Mouse (Mus musculus): Measurements from ENCODE around the gene Lamb1. TPM values are rescaled to one million over a fixed set of nuclear protein-coding genes. Genes with fewer than 3 reads are reported as not detected.

The Lamb1 gene
- polyA plus RNA-seq, 1 experiment from 2014 or later = 81.3 TPM

DNA sequence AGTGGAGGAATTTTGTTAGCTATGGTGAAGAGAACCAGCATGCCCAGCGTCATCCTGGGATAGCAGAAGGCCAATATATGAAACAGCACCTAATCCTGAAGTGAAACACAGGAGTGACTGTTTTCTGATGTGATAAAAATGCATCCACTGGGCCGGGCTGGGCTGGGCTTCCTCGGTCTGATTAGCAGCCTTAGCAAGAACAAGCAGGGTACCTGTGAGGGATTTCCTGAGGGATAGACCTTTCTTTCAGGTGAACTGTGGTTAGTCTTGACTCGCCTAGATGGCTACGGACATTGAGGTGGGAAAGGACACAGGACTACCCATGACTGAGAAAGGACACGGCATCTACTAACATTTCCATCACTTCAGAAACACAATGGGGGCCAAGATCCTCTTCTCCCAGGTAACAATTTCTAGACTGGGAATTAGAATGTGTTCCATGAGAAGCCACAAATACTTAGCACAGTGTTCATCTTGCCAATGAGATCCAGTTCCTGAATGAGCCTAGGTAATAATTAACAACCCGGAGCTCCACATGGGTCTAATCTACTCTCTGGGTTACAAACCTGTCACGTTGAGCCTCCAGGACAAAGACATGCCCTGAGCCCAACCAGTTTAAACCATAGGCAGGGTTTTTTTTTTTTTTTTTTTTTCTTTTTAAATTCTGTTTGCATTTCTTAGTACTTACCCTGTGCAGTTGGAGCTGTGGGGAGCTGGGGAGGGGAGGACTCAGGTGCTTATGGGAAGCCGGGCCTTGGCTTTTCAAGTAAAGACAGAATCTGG lies 8.7 kb upstream of the Lamb1 start:
- WGBS = 59% methylated on average over 9 of the region's 9 CpGs

DNA sequence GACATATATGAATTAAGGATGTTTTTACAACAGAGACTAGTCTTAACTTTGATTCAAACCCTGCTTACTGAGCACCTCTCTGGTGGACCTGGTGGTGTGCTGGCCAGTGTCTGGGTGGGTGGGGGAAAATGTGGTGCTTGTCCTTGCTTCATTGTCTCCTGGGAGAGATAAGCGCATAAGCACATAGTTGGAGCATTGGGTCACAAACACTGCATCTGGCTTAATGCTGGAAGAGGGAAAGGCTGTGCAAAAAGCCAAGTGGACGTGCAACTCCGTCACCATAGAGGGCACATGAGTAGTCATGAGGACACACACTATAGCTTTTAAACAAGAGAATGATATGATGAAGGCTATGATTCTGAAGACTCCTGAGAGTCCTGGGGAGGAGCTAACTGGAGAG lies 3.2 kb upstream of the Lamb1 start:
- no peak for ATAC-seq
- no peak overlapping the region for H3K4me2 ChIP-seq (replicated peaks)
- H3K9me3 ChIP-seq = no peaks in the 10 kb centered on the region
- no peak overlapping the region for H3K9ac ChIP-seq
- H3K4me1 ChIP-seq (replicated peaks) = peaks cover 16% of the 10 kb centered on the region
- no peaks in the 10 kb centered on the region for H3K27me3 ChIP-seq (replicated peaks)
- WGBS = 64% methylated on average over 3 of the region's 3 CpGs
- no peak overlapping the region for H3K27ac ChIP-seq
- H3K36me3 ChIP-seq = no peaks in the 10 kb centered on the region
- H3K4me3 ChIP-seq (replicated peaks) = no peak overlapping the region

More for the DNA sequence above, 8.7 kb upstream of the Lamb1 start:
- H3K36me3 ChIP-seq = no peaks in the 10 kb centered on the region
- H3K9me3 ChIP-seq = no peaks in the 10 kb centered on the region
- no peak overlapping the region for H3K4me3 ChIP-seq (replicated peaks)
- no peak overlapping the region for H3K9ac ChIP-seq
- no peak overlapping the region for H3K4me2 ChIP-seq (replicated peaks)
- H3K27ac ChIP-seq = peak overlapping the region; percentile 70
- peak; percentile 94 for ATAC-seq
- peaks cover 13% of the 10 kb centered on the region for H3K4me1 ChIP-seq (replicated peaks)
- H3K27me3 ChIP-seq (replicated peaks) = no peaks in the 10 kb centered on the region

DNA sequence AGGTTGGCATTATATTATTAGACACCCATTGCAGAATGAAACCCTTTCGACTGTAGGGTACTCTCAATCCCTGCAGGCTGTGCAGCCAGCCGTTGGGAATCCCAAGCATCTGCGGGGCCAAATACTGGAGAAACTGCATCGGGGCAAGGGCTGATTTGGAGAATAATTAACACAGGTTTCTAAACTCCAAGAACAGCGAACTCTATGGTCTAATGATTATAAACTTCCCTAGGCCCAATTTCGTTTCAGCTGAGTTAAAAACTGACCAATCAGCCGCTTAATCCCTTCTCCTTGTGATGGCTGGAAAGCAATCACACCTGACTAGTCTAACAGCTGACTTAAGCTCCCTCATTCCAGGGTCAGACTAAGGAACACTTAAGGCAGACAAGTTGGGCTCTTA lies 1.1 kb upstream of the Lamb1 start:
- Histone ChIP-seq H3K4me1 (replicated peaks) (peaks cover 17% of the 10 kb centered on the region), H3K4me3 (replicated peaks) (no peak overlapping the region), H3K27me3 (replicated peaks) (no peaks in the 10 kb centered on the region), H3K9me3 (no peaks in the 10 kb centered on the region), H3K36me3 (no peaks in the 10 kb centered on the region), H3K9ac (no peak overlapping the region), H3K4me2 (replicated peaks) (peak overlapping the region; percentile 73), H3K27ac (no peak overlapping the region)
- 32% methylated on average over 7 of the region's 7 CpGs for WGBS
- no peak for ATAC-seq

DNA sequence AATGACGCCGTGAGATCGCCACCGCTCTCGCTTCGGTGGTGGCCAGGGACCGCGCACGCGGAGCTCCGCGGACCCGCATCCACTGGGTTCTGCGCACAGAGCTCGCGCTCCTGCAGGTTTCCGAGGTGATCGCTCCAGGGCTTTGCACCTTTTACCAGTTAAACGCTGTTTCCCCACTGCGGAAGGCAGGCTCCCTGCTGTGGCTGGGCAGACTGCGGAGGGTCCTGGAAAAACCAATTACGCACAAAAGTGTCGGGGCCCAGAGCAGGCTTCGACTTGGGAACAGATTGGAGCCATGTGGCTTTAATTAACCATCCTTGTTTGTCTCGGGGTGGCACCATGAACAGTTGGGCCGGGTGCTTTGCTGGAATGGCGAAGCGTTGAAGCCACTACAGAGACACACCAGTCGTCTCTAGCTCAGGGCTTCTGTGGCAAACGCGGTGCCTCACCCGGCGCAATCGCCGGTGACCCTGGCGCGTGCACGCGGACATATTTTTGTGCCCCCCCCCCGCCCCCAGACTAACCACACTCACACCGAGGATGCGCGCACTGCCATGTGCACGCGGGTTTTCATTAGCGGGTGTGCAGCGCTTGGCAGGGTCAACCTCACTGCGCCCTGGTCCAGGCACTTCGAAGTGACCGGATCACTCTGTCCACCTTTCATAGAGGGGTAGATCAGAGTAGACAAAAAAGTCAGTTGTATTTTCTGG lies 843 bp downstream of the Lamb1 start:
- H3K27ac ChIP-seq = peak overlapping the region; percentile 80
- under 1% methylated on average over 50 of the region's 50 CpGs for WGBS
- H3K4me2 ChIP-seq (replicated peaks) = peak overlapping the region; percentile 73
- no peaks in the 10 kb centered on the region for H3K9me3 ChIP-seq
- peak overlapping the region; percentile 60 for H3K4me3 ChIP-seq (replicated peaks)
- no peaks in the 10 kb centered on the region for H3K36me3 ChIP-seq
- no peaks in the 10 kb centered on the region for H3K27me3 ChIP-seq (replicated peaks)
- peak overlapping the region; percentile 59 for H3K9ac ChIP-seq
- peak; percentile 52 for ATAC-seq
- H3K4me1 ChIP-seq (replicated peaks) = peaks cover 17% of the 10 kb centered on the region

DNA sequence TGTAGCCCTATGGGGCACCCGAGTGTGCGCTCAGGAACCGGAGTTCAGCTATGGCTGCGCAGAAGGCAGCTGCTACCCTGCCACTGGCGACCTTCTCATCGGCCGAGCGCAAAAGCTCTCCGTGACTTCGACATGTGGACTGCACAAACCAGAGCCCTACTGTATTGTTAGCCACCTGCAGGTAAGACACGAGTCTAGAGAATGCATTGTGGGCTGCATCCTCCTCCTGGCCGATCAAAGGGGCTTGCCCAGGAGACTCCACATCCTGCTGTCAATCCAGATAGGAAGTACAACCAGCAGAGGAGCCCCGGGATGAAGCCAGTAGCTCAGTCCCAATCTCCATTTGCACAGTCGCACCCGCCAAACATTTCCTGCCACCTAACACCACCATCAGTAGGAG lies 1.7 kb downstream of the Lamb1 start:
- H3K9me3 ChIP-seq = no peaks in the 10 kb centered on the region
- H3K9ac ChIP-seq = peak overlapping the region; percentile 59
- H3K27me3 ChIP-seq (replicated peaks) = no peaks in the 10 kb centered on the region
- peak overlapping the region; percentile 80; the same call in 1 of the 2 replicates for H3K27ac ChIP-seq
- peaks cover 22% of the 10 kb centered on the region for H3K4me1 ChIP-seq (replicated peaks)
- no peak for ATAC-seq
- H3K36me3 ChIP-seq = no peaks in the 10 kb centered on the region
- H3K4me3 ChIP-seq (replicated peaks) = peak overlapping the region; percentile 60
- 12% methylated on average over 15 of the region's 15 CpGs for WGBS
- H3K4me2 ChIP-seq (replicated peaks) = peak overlapping the region; percentile 73

DNA sequence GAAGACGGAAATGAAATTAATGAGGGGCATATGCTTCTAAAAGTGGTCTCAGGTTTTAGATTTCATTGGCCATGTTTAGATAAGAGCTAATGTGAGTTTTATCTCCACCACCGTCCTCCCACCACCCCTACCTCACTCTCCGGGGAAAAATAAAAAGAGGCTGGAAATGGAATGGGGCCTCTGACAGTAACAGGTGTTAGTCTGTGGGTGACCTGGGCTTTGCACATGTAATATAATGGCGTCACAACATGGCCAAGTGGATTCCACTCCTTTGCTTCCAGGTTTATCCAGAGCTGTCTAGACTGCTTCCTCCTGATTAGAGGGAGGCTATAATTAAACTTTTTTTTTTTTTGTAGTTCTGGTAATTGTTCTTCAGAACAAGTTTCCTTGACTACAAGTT lies 2.3 kb downstream of the Lamb1 start:
- Histone ChIP-seq H3K4me3 (replicated peaks) (peak overlapping the region; percentile 60), H3K4me2 (replicated peaks) (peak overlapping the region; percentile 73), H3K9ac (peak overlapping the region; percentile 59; the same call in 1 of the 2 replicates), H3K36me3 (no peaks in the 10 kb centered on the region), H3K27ac (no peak overlapping the region), H3K27me3 (replicated peaks) (no peaks in the 10 kb centered on the region), H3K9me3 (no peaks in the 10 kb centered on the region), H3K4me1 (replicated peaks) (peaks cover 26% of the 10 kb centered on the region)
- ATAC-seq = no peak
- 25% methylated on average over 4 of the region's 4 CpGs for WGBS

DNA sequence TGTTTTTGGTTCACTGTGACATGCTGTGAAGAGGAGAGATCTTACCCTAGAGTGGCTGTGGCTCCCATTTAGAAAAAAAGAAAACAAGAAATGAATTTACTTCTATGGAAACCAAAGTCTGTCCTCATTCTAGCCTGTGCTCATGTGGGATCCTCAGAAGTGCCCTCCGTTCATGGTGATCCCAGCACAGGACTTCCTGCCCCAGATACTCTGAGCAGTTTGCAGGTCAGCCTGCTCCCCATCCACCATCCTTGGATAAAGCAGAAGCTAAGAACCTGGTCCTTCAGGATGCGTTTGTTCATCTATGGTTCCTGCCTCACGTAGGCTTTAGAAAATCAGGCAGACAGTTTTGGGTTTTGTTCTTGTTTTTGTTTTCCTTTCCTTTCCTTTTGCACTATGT lies 3.3 kb downstream of the Lamb1 start:
- 57% methylated on average over 3 of the region's 3 CpGs for WGBS
- no peak overlapping the region for H3K9ac ChIP-seq
- H3K27ac ChIP-seq = no peak overlapping the region; the same call in 1 of the 2 replicates
- peaks cover 31% of the 10 kb centered on the region for H3K4me1 ChIP-seq (replicated peaks)
- H3K9me3 ChIP-seq = no peaks in the 10 kb centered on the region
- H3K27me3 ChIP-seq (replicated peaks) = no peaks in the 10 kb centered on the region
- H3K4me3 ChIP-seq (replicated peaks) = peak overlapping the region; percentile 7; the same call in 1 of the 2 replicates
- no peak for ATAC-seq
- peaks cover 5% of the 10 kb centered on the region; the same call in 1 of the 2 replicates for H3K36me3 ChIP-seq
- peak overlapping the region; percentile 73 for H3K4me2 ChIP-seq (replicated peaks)

DNA sequence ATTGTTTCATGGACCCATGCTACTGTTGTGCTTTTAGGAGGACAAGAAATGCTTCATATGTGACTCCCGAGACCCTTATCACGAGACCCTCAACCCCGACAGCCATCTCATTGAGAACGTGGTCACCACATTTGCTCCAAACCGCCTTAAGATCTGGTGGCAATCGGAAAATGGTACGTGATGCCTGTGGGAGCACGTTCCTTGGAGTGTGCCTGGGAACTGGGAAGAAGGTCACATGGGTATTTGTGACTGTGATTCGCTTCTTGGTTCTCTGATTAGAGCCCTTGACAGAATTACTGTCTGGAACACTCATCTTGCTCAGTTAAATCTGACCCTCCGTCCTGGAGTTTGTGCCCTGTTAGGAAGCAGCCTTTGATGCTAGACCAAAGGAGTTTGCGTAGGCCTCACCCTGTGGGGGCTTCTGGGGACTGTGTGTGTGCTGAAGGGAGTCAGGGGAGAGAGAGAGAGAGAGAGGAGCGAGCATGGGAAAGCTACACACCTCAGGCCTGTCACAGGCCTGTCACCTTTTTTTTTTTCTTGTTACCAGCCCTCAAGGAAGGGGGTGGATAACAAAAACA lies 4.1 kb downstream of the Lamb1 start:
- Histone ChIP-seq H3K36me3 (peaks cover 11% of the 10 kb centered on the region), H3K4me1 (replicated peaks) (peaks cover 27% of the 10 kb centered on the region), H3K4me3 (replicated peaks) (peak overlapping the region; percentile 7; the same call in 1 of the 2 replicates), H3K4me2 (replicated peaks) (peak overlapping the region; percentile 38), H3K9me3 (no peaks in the 10 kb centered on the region), H3K9ac (no peak overlapping the region), H3K27ac (0 out of 2 replicates have a peak overlapping the region, but pooled peaks have one; percentile 40), H3K27me3 (replicated peaks) (no peaks in the 10 kb centered on the region)
- no peak for ATAC-seq
- 67% methylated on average over 12 of the region's 12 CpGs for WGBS

DNA sequence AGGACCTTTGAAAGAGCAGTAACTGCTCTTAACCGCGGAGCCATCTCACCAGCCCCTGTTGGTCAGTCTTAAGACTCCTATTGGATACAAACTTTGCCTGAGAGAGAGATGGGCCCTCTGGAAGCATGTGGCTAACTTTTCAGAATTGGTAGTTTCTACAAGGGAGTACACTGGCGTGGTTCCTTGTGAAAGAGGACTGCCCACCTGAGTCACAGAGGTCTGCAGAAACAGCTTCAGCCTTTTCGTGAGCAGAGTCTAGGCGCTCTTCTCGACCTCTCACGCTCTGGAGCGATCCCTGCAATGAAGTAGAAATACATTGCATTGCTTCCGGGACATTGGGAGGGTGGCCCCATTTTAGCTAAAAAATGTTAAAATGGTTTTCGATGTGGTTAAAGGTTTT lies 5.3 kb downstream of the Lamb1 start:
- Histone ChIP-seq H3K9ac (no peak overlapping the region), H3K27ac (no peak overlapping the region), H3K27me3 (replicated peaks) (no peaks in the 10 kb centered on the region), H3K36me3 (peaks cover 16% of the 10 kb centered on the region), H3K4me1 (replicated peaks) (peaks cover 33% of the 10 kb centered on the region), H3K4me3 (replicated peaks) (0 out of 2 replicates have a peak overlapping the region, but pooled peaks have one; percentile 1), H3K9me3 (no peaks in the 10 kb centered on the region), H3K4me2 (replicated peaks) (peak overlapping the region; percentile 37)
- WGBS = 73% methylated on average over 10 of the region's 10 CpGs
- no peak for ATAC-seq

DNA sequence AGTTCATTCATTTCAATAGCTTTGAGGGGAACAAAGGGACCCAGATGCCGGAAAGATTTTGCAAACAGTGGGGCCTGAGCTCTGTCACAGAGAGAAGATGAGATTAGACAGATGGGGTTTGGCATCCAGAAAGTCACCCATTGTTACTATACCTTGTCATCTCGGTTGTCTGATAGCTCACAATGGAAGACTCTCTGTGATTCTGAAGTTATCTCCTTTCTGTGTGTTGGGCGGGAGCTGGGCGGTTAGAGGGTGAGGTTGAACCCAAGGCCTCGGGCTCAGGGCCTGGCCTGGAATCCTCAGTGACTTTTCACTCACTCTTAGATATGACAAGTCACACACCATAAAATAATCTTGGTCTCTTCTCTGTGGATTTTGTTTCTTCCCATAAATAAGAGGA lies 5.7 kb downstream of the Lamb1 start:
- Histone ChIP-seq H3K9ac (no peak overlapping the region), H3K4me2 (replicated peaks) (peak overlapping the region; percentile 37), H3K27ac (peak overlapping the region; percentile 45), H3K27me3 (replicated peaks) (no peaks in the 10 kb centered on the region), H3K36me3 (peaks cover 20% of the 10 kb centered on the region), H3K4me1 (replicated peaks) (peaks cover 36% of the 10 kb centered on the region), H3K9me3 (no peaks in the 10 kb centered on the region), H3K4me3 (replicated peaks) (0 out of 2 replicates have a peak overlapping the region, but pooled peaks have one; percentile 1)
- 50% methylated on average over 5 of the region's 5 CpGs for WGBS
- no peak for ATAC-seq

DNA sequence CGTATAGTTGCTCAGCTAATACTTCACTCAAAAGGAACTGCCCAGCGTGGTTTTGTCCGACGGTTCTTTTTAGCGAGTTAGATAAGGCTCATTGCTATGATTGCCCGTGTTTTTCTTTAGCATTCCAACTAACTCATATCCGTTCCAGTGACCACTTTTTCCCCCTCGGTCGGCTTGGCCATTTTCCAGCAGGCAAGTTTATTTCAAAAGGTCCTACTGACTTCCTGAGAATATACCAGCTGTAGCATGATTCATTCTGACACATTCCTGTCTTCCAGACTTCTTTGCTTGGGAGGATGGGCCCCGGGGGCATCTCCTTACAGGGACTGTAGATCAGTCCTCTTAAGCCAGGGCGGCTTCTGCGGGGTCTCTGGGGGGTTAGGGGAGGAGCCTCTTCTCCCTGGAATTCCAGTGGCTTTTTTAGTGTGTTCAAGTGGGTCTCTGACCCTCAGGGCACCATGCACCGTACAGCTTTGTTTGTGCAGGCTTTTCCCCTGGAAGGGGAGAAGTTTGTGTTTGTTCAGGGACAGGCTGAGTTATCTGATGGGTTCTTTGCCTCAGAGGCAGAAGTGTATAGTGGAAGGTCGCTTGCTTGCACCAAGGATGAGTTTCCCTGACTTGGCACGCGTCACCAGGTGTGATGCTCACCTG lies 6.5 kb downstream of the Lamb1 start:
- H3K9me3 ChIP-seq = no peaks in the 10 kb centered on the region
- 13% methylated on average over 16 of the region's 16 CpGs for WGBS
- no peaks in the 10 kb centered on the region for H3K27me3 ChIP-seq (replicated peaks)
- H3K4me2 ChIP-seq (replicated peaks) = peak overlapping the region; percentile 37
- H3K4me3 ChIP-seq (replicated peaks) = no peak overlapping the region
- peak overlapping the region; percentile 45 for H3K27ac ChIP-seq
- ATAC-seq = peak; percentile 71
- peaks cover 27% of the 10 kb centered on the region for H3K36me3 ChIP-seq
- H3K4me1 ChIP-seq (replicated peaks) = peaks cover 40% of the 10 kb centered on the region
- H3K9ac ChIP-seq = no peak overlapping the region
